ENCODE assay signal across 26 mouse cellular contexts in the genomic region with DNA sequence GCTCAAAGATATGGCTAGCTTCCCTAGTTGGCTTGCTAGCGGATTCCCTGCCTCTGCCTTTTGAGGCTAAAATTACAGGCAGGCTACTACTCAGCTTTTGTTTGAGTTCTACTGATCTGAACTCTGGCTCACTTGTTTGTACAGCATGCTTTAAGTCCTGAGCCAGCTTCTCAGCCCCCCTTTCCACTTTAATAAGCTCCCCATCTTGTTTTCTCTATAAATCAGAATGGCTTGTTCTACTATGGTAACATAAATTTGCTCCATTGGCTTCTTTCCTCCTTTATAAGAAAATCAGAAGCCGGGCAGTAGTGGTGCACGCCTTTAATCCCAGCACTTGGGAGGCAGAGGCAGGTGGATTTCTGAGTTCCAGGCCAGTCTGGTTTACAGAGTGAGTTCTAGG.
DNase-seq lines count a peak whose midpoint lies in the region; ATAC-seq and TF ChIP-seq lines count a peak whose summit lies in the region.
"Had no signal": no experiment of that assay in that cellular context is flagged by ENCODE, and none has a peak within 500 bp of the region (broad histone marks: within the 10 kb centered on the region; RNA-seq: fewer than 3 reads in every experiment).

No protein-coding gene starts in this region.

- H3K36me3 ChIP-seq in kidney, adult 2 months (ENCODE audit: control insufficient read depth, insufficient read depth, low read length), result no peaks in the 10 kb centered on the region
- H3K36me3 ChIP-seq in kidney, postnatal 0 days (ENCODE audit: insufficient read depth, low read length), result no peaks in the 10 kb centered on the region
- H3K36me3 ChIP-seq: embryonic facial prominence, embryonic 12.5 days; embryonic facial prominence, embryonic 15.5 days; G1E; heart, embryonic 12.5 days; hindbrain, embryonic 12.5 days; hindbrain, embryonic 15.5 days had no signal

- peak overlapping the region; percentile 73 for H3K27ac ChIP-seq in gastrocnemius, adult 2 months
- peak overlapping the region; percentile 80 for H3K27ac ChIP-seq in kidney, adult 2 months (ENCODE audit: insufficient read depth, low read depth, low read length)
- peak overlapping the region; percentile 39; the same call in 1 of the 2 replicates for H3K27ac ChIP-seq in kidney, postnatal 0 days
- H3K27ac ChIP-seq: embryonic facial prominence, embryonic 12.5 days; embryonic facial prominence, embryonic 15.5 days; hindbrain, embryonic 12.5 days; hindbrain, embryonic 15.5 days had no signal

- no peak for TF ChIP-seq POLR2A in kidney, adult 2 months (IDR thresholded peaks at IDR 0.05; ENCODE audit: low read depth, low read length)

- H3K4me2 ChIP-seq in kidney, postnatal 0 days (ENCODE audit: low read length), result no peak overlapping the region
- H3K4me2 ChIP-seq: embryonic facial prominence, embryonic 12.5 days; embryonic facial prominence, embryonic 15.5 days; heart, embryonic 12.5 days; hindbrain, embryonic 12.5 days; hindbrain, embryonic 15.5 days had no signal

- no peaks in the 10 kb centered on the region for H3K27me3 ChIP-seq in kidney, adult 2 months (replicated peaks; ENCODE audit: control insufficient read depth, insufficient read depth, low read length)
- no peaks in the 10 kb centered on the region for H3K27me3 ChIP-seq in kidney, postnatal 0 days (ENCODE audit: insufficient read depth, low read length)
- H3K27me3 ChIP-seq: CH12.LX; embryonic facial prominence, embryonic 12.5 days; embryonic facial prominence, embryonic 15.5 days; heart, embryonic 12.5 days; hindbrain, embryonic 12.5 days; hindbrain, embryonic 15.5 days; Patski had no signal

- no peak for TF ChIP-seq CTCF in gastrocnemius, adult 2 months (IDR thresholded peaks at IDR 0.05)
- no peak for TF ChIP-seq CTCF in kidney, adult 2 months (conservative IDR thresholded peaks at IDR 0.05; ENCODE audit: insufficient read depth, insufficient read length, low read depth, low read length)
- no peak for TF ChIP-seq CTCF in kidney, postnatal 0 days (IDR thresholded peaks at IDR 0.05; ENCODE audit: low read depth)

- no peaks in the 10 kb centered on the region for H3K9me3 ChIP-seq in kidney, postnatal 0 days (replicated peaks; ENCODE audit: low read length)
- H3K9me3 ChIP-seq: embryonic facial prominence, embryonic 12.5 days; embryonic facial prominence, embryonic 15.5 days; heart, embryonic 12.5 days; hindbrain, embryonic 12.5 days; hindbrain, embryonic 15.5 days had no signal

- H3K9ac ChIP-seq in kidney, postnatal 0 days (ENCODE audit: low read depth, low read length), result no peak overlapping the region
- H3K9ac ChIP-seq: embryonic facial prominence, embryonic 12.5 days; embryonic facial prominence, embryonic 15.5 days; forebrain, postnatal 0 days; heart, embryonic 12.5 days; hindbrain, embryonic 12.5 days; hindbrain, embryonic 15.5 days had no signal

- 73% methylated on average over 3 of the region's 3 CpGs for WGBS in kidney, adult 2 months
- WGBS in kidney, postnatal 0 days, result 55% methylated on average over 3 of the region's 3 CpGs

- intact Hi-C loops in gastrocnemius, adult 2 months (cut with DNase I), result no loop called here

- H3K4me3 ChIP-seq in gastrocnemius, adult 2 months, result no peak overlapping the region
- H3K4me3 ChIP-seq in kidney, adult 2 months (ENCODE audit: insufficient read depth, low read depth, low read length), result no peak overlapping the region
- no peak overlapping the region for H3K4me3 ChIP-seq in kidney, postnatal 0 days (replicated peaks; ENCODE audit: low read depth, low read length)
- H3K4me3 ChIP-seq: embryonic facial prominence, embryonic 12.5 days; embryonic facial prominence, embryonic 15.5 days; heart, embryonic 12.5 days; hindbrain, embryonic 12.5 days; hindbrain, embryonic 15.5 days had no signal

- ATAC-seq in kidney, postnatal 0 days (replicated peaks; ENCODE audit: low FRiP score, low read depth), result no peak
- ATAC-seq: forebrain, embryonic 14.5 days; forebrain, postnatal 0 days; Patski had no signal

- H3K4me1 ChIP-seq in kidney, adult 2 months (ENCODE audit: control insufficient read depth, insufficient read depth, low read length), result peaks cover 45% of the 10 kb centered on the region
- H3K4me1 ChIP-seq in kidney, postnatal 0 days (replicated peaks; ENCODE audit: insufficient read depth, low read length), result peaks cover 10% of the 10 kb centered on the region; the same call in 1 of the 2 replicates
- H3K4me1 ChIP-seq: embryonic facial prominence, embryonic 12.5 days; embryonic facial prominence, embryonic 15.5 days had no signal

- no peak for DNase-seq in gastrocnemius, adult 2 months
- no peak for DNase-seq in gastrocnemius, postnatal 10 days
- DNase-seq in kidney, adult 2 months, result no peak
- DNase-seq in kidney, postnatal 10 days, result no peak
- no peak for DNase-seq in kidney, postnatal 0 days (ENCODE audit: low spot score)
- DNase-seq in kidney, adult 11 months, result no peak
- peak; percentile 10 for DNase-seq in adipocyte (ENCODE audit: low spot score)
- DNase-seq: adrenal gland, adult 2 months; adrenal gland, postnatal 14 days; B cell, adult 2 months; cerebellum, adult 11-12 months; cerebellum, adult 8-10 months; cerebellum, postnatal 10 days; cerebellum, postnatal 36 days; embryo, embryonic 11 days; forebrain, postnatal 0 days; heart, postnatal 14 days had no signal
